Mouse (Mus musculus): Measurements from ENCODE around the gene Gpr62.

DNA sequence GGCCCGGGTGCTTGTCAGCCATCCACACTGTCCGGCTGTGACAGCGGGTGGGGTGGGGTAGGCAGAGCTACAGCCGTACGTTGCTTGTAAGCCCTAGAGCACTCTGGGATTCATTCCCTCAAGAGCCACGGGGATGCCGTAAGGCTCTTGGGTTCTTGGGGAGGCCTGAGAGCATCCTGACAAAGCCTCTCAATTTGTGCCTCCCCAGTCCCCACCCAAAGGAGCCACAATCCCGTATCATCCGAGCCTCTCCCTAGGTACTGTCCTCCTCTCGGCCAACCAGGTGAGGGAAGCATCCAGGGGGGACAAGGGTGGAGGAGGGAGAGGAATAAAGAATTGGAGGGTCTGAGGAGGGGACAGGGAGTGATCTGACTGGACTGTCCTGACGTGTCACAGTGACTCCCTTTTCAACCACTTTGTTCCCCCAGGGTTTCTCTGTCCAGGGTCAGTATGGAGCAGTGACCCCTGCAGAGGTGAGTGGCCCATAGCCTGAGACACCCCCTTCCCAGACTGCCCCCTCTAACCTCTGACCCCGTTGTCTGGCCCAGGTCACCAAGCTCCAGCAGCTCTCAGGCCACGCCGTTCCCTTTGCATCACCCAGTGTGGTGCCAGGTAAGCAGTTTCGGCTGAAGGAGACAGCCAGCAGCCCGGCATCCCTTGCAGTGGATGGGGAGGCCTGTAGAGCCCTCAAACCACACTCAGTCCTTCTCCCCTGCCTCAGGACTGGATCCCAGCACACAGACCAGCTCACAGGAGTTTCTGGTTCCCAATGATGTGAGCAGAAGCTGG, 3.9 kb downstream of the Gpr62 start:
- TF ChIP-seq JUND (conservative IDR thresholded peaks at IDR 0.05; ENCODE audit: low read depth, low read length) = no peak
- no peak for TF ChIP-seq CHD1 (IDR thresholded peaks at IDR 0.05; ENCODE audit: low read depth, low read length)
- no peak for TF ChIP-seq CTCF (conservative IDR thresholded peaks at IDR 0.05 in 1 of 2, IDR thresholded peaks at IDR 0.05 in 1 of 2; ENCODE audit: low read depth in 2 of 2, low read length in 2 of 2)
- TF ChIP-seq RCOR1 (conservative IDR thresholded peaks at IDR 0.05; ENCODE audit: low read depth, low read length) = no peak
- TF ChIP-seq EP300 (IDR thresholded peaks at IDR 0.05; ENCODE audit: low read length) = no peak
- TF ChIP-seq CHD2 (IDR thresholded peaks at IDR 0.05; ENCODE audit: low read length) = no peak
- no peak for TF ChIP-seq ZC3H11A (IDR thresholded peaks at IDR 0.05; ENCODE audit: low read depth, low read length)

Measured in CH12.LX (cell line).